Mouse (Mus musculus) mouse trophoblast stem cell (cell line): ENCODE measurements around the gene Palm3.

ENCODE experiments used
- in situ Hi-C, 2 experiments: fragments of 300-500 bp; cut with MseI, MboI; formaldehyde crosslinking; loops; 2 replicates in 1 of 2; 3 replicates in 1 of 2; pipeline ENCODE4 v1.15.1; 2025

The Palm3 gene

DNA sequence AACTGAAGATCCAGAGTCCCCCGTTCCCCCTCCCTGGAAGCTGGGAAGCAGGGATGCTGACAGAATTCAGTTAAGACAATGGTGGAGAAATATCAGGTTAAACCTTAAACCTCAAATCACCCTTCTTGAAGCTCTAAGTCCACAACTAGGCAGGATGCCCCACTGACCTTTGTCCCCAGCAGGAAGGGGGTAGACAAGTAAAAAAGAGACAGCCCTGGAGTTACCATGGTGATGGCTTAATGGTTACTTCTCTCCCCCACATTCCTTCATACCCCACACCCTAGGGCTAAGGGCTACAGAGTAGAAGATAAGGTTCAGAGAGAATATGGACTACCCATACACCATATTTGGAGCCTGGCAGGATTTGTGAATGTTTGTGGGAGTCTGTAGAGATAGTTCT lies 2.4 kb downstream of the Palm3 start:
- in situ Hi-C loops: no loop called here

- in situ Hi-C loops: no loop called here
These were observed 2.9 kb downstream of the Palm3 start for GRCm38 (mm10) chr8:84024171-84024570.

- in situ Hi-C loops: no loop called here
These were observed 4.6 kb downstream of the Palm3 start for GRCm38 (mm10) chr8:84025863-84026262.

DNA sequence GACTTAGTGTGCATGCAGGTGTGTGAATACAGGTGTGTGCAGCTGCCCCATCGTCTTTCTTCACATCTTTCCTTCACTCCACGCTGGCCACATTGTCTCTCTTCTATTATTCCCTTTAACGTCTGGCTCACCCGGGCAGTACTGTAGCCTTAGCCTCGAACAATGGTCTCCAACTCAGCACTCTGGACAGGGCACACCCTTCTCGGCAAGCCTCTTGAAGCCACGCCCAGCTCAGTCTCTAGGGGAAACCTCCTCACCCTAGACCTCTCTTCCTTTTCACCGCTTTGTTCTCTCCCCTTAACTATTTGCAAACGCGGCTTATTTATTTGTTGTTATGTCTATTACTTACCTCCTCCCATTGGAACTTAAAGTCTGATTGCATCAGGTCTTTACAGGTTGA lies 6.2 kb downstream of the Palm3 start:
- in situ Hi-C loops: no loop called here

DNA sequence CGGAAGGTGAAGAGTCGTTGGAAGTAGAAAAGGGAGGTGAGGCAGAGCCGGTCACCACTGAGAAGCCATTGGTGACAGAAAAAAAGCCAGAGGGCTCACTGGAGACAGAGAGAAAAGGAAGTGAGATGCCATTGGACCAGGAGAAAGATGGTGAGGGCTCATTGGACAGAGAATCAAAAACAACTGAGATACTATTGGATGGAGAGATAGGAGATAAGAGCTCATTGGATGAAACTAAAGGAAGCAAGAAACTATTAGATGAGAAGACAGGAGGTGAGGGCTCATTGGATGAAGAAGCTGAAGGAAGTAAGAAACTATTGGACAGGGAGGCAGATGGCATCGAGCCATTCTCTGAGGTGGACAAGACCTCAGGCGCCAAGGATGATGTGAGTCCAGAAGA lies 8.0 kb downstream of the Palm3 start:
- in situ Hi-C loops: no loop called here

DNA sequence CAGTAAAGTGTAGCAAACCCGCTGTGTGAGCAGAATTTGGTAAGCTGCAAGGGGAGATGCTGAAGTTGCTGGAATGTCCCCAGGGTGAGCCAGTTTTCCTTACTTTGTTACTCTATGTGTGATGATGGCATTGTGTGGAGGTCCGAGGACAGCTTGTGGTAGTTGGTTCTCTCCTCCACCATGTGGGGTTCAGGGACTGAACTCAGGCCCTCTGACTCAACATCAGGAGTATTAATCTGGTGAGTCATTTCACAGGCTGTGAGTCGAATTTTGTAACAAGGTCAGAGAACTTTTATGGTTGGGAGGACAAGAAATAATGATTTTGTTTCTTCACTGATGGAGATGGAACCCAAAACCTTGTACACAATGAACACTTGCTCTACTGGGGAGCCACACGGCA lies 11.5 kb downstream of the Palm3 start:
- in situ Hi-C loops: loop anchor here in 1 of 2 experiments (10.0 kb wide), 1 partner anchor 142 kb away; no protein-coding TSS in a partner anchor

- in situ Hi-C loops: loop anchor here in 1 of 2 experiments (10.0 kb wide), 1 partner anchor 137 kb away; no protein-coding TSS in a partner anchor
These were observed 16.7 kb downstream of the Palm3 start for GRCm38 (mm10) chr8:84038015-84038414.

GRCm38 (mm10) chr8:84039050-84039449 lies 17.8 kb downstream of the Palm3 start:
- in situ Hi-C loops: loop anchor here in 1 of 2 experiments (10.0 kb wide), 1 partner anchor 136 kb away; no protein-coding TSS in a partner anchor

GRCm38 (mm10) chr8:84042066-84042947 lies 21.0 kb downstream of the Palm3 start, which contains the start of gene Il27ra:
TSS of gene Il27ra (minus strand) at chr8:84042589.
- in situ Hi-C loops: no loop called here

- in situ Hi-C loops: no loop called here
These were observed 21.7 kb downstream of the Palm3 start for GRCm38 (mm10) chr8:84042948-84043342.

DNA sequence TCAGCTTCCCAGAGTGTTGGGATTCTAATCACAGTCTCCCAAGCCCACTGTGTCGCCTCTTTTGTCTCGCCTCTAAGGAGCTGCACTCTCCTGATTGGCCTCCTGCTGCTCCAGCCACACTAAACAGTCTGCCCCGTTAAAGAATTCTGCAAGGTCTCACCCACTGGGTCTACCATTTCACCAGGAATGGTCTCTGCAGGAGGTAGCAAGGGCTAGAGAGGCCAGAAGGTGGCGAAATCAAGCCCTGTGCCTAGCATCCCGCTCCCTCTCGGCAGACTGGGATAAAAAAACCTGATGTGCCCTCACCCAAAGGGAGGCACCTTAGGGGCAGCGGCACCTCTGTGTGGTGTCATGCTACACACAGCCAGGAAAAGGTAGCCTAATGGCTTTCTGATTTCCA lies 22.8 kb downstream of the Palm3 start:
- in situ Hi-C loops: no loop called here

- in situ Hi-C loops: no loop called here
These were observed 23.6 kb downstream of the Palm3 start, which contains the start of gene Rln3 for GRCm38 (mm10) chr8:84044900-84045299. TSS of gene Rln3 (minus strand) at chr8:84045000.

- in situ Hi-C loops: no loop called here
These were observed 25.2 kb downstream of the Palm3 start for GRCm38 (mm10) chr8:84046505-84046904.

DNA sequence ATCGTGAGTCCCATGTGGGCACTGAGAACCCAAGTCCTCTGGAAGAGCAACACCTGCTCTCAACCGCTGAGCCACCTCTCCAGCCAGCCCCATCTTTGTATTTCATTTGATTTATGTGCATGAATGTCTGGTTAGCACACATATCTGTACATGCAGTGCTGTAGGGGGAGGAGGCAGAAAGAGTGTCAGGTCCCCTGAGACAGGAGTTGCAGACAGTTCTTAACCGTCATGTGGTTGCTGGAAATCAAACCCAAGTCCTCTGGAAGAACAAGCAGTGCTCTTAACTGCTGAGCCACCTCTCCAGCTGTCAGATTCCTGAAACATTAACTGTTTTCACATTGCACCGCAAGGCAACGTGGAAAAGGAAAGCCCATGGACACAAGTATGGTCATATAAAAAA lies 26.9 kb downstream of the Palm3 start:
- in situ Hi-C loops: no loop called here

DNA sequence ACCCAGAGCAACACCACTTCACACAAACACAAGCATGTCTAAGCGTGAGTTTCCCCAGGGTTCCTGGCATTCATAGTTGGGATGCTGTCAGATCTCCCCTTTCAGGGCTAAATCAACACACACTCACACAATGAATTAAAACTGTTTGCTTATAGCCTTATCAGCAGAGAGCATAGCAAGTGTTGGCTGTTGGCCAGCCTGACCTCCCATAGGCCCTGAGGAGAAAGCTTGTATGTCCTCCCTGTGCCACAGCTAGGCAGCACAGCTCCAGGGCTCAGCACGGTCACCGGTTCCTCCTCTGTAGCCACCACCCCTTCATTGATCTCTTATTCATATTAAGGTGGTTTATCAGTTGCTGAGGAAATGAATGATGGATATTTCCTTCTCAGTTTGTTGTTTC lies 31.5 kb downstream of the Palm3 start:
- in situ Hi-C loops: no loop called here

- in situ Hi-C loops: no loop called here
These were observed 32.0 kb downstream of the Palm3 start for GRCm38 (mm10) chr8:84053229-84053628.

- in situ Hi-C loops: no loop called here
These were observed 36.6 kb downstream of the Palm3 start for GRCm38 (mm10) chr8:84057827-84058226.

GRCm38 (mm10) chr8:84059226-84059625 lies 38.0 kb downstream of the Palm3 start:
- in situ Hi-C loops: no loop called here

GRCm38 (mm10) chr8:84060245-84060644 lies 39.0 kb downstream of the Palm3 start:
- in situ Hi-C loops: no loop called here

GRCm38 (mm10) chr8:84063861-84064610 lies 42.8 kb downstream of the Palm3 start:
- in situ Hi-C loops: no loop called here

GRCm38 (mm10) chr8:84065037-84065436 lies 43.8 kb downstream of the Palm3 start, which contains the start of gene Gm10643:
TSS of gene Gm10643 (minus strand) at chr8:84065137.
- in situ Hi-C loops: no loop called here

GRCm38 (mm10) chr8:84065457-84066072 lies 44.3 kb downstream of the Palm3 start:
- in situ Hi-C loops: no loop called here
